Mouse (Mus musculus): Measurements from ENCODE around the gene Pacrg. TPM values are rescaled to one million over a fixed set of nuclear protein-coding genes. Genes with fewer than 3 reads are reported as not detected.

The Pacrg gene
- polyA plus RNA-seq, 1 experiment from 2014 or later = 1.2 TPM

GRCm38 (mm10) chr17:10449800-10450299, 390.3 kb downstream of the Pacrg start:
- Histone ChIP-seq H3K4me3 (ENCODE audit: control insufficient read depth in 1 of 2, insufficient read depth in 1 of 2, low read depth in 1 of 2, low read length in 2 of 2) (no peak overlapping the region), H3K4me1 (ENCODE audit: control insufficient read depth in 2 of 2, insufficient read depth in 2 of 2, low read length in 2 of 2) (peaks cover 33 to 46% of the 10 kb centered on the region in 2 experiments), H3K9me3 (ENCODE audit: control insufficient read depth, low read length) (no peaks in the 10 kb centered on the region), H3K27ac (replicated peaks in 1 of 2; ENCODE audit: control insufficient read depth in 1 of 2, insufficient read depth in 1 of 2, low read depth in 2 of 2, low read length in 2 of 2) (peak overlapping the region; percentile 60 to 87), H3K9ac (ENCODE audit: low read length) (peak overlapping the region; percentile 48), H3K4me2 (ENCODE audit: low read length) (peak overlapping the region; percentile 21), H3K27me3 (ENCODE audit: control insufficient read depth, insufficient read depth, low read length) (no peaks in the 10 kb centered on the region), H3K36me3 (ENCODE audit: control insufficient read depth, insufficient read depth, low read length) (no peaks in the 10 kb centered on the region)
- peak; percentile 58; the same call in 1 of the 2 replicates for ATAC-seq (ENCODE audit: insufficient number of reproducible peaks, insufficient read depth, low FRiP score, low read depth)
- WGBS = 35% methylated on average over 14 of the region's 14 CpGs

GRCm38 (mm10) chr17:10448417-10448816, 391.7 kb downstream of the Pacrg start:
- 50% methylated on average over 5 of the region's 5 CpGs for WGBS
- Histone ChIP-seq H3K9me3 (ENCODE audit: control insufficient read depth, low read length) (no peaks in the 10 kb centered on the region), H3K9ac (ENCODE audit: low read length) (no peak overlapping the region), H3K4me1 (ENCODE audit: control insufficient read depth in 2 of 2, insufficient read depth in 2 of 2, low read length in 2 of 2) (peaks cover 33 to 46% of the 10 kb centered on the region in 2 experiments), H3K4me2 (ENCODE audit: low read length) (no peak overlapping the region), H3K27ac (replicated peaks in 1 of 2; ENCODE audit: control insufficient read depth in 1 of 2, insufficient read depth in 1 of 2, low read depth in 2 of 2, low read length in 2 of 2) (peak overlapping the region in 1 of 2 experiments; percentile 87; a peak in 1 of 4 replicates), H3K27me3 (ENCODE audit: control insufficient read depth, insufficient read depth, low read length) (no peaks in the 10 kb centered on the region), H3K36me3 (ENCODE audit: control insufficient read depth, insufficient read depth, low read length) (no peaks in the 10 kb centered on the region), H3K4me3 (ENCODE audit: control insufficient read depth in 1 of 2, insufficient read depth in 1 of 2, low read depth in 1 of 2, low read length in 2 of 2) (no peak overlapping the region)
- ATAC-seq (ENCODE audit: insufficient number of reproducible peaks, insufficient read depth, low FRiP score, low read depth) = no peak

- WGBS = 50% methylated on average over 16 of the region's 16 CpGs
- H3K27ac ChIP-seq (replicated peaks in 1 of 2; ENCODE audit: control insufficient read depth in 1 of 2, insufficient read depth in 1 of 2, low read depth in 2 of 2, low read length in 2 of 2) = no peak overlapping the region
- ATAC-seq (ENCODE audit: insufficient number of reproducible peaks, insufficient read depth, low FRiP score, low read depth) = no peak
- H3K9ac ChIP-seq (ENCODE audit: low read length) = 0 out of 2 replicates have a peak overlapping the region, but pooled peaks have one; percentile 5
- H3K27me3 ChIP-seq (ENCODE audit: control insufficient read depth, insufficient read depth, low read length) = no peaks in the 10 kb centered on the region
- no peaks in the 10 kb centered on the region for H3K36me3 ChIP-seq (ENCODE audit: control insufficient read depth, insufficient read depth, low read length)
- H3K4me3 ChIP-seq (ENCODE audit: control insufficient read depth in 1 of 2, insufficient read depth in 1 of 2, low read depth in 1 of 2, low read length in 2 of 2) = no peak overlapping the region
- H3K4me2 ChIP-seq (ENCODE audit: low read length) = no peak overlapping the region
- no peaks in the 10 kb centered on the region for H3K9me3 ChIP-seq (ENCODE audit: control insufficient read depth, low read length)
- peaks cover 9% of the 10 kb centered on the region in 2 experiments for H3K4me1 ChIP-seq (ENCODE audit: control insufficient read depth in 2 of 2, insufficient read depth in 2 of 2, low read length in 2 of 2)
Measured at GRCm38 (mm10) chr17:10441501-10442111, 398.5 kb downstream of the Pacrg start.

GRCm38 (mm10) chr17:10440961-10441360, 399.1 kb downstream of the Pacrg start:
- WGBS = 84% methylated on average over 3 of the region's 3 CpGs
- no peak for ATAC-seq (ENCODE audit: insufficient number of reproducible peaks, insufficient read depth, low FRiP score, low read depth)
- H3K4me2 ChIP-seq (ENCODE audit: low read length) = no peak overlapping the region
- H3K27me3 ChIP-seq (ENCODE audit: control insufficient read depth, insufficient read depth, low read length) = no peaks in the 10 kb centered on the region
- H3K36me3 ChIP-seq (ENCODE audit: control insufficient read depth, insufficient read depth, low read length) = no peaks in the 10 kb centered on the region
- no peak overlapping the region for H3K9ac ChIP-seq (ENCODE audit: low read length)
- no peaks in the 10 kb centered on the region for H3K9me3 ChIP-seq (ENCODE audit: control insufficient read depth, low read length)
- H3K4me1 ChIP-seq (ENCODE audit: control insufficient read depth in 2 of 2, insufficient read depth in 2 of 2, low read length in 2 of 2) = peaks cover 9% of the 10 kb centered on the region in 2 experiments
- no peak overlapping the region for H3K4me3 ChIP-seq (ENCODE audit: control insufficient read depth in 1 of 2, insufficient read depth in 1 of 2, low read depth in 1 of 2, low read length in 2 of 2)
- no peak overlapping the region for H3K27ac ChIP-seq (replicated peaks in 1 of 2; ENCODE audit: control insufficient read depth in 1 of 2, insufficient read depth in 1 of 2, low read depth in 2 of 2, low read length in 2 of 2)

- Histone ChIP-seq H3K4me3 (ENCODE audit: control insufficient read depth in 1 of 2, insufficient read depth in 1 of 2, low read depth in 1 of 2, low read length in 2 of 2) (no peak overlapping the region), H3K4me2 (ENCODE audit: low read length) (no peak overlapping the region), H3K27me3 (ENCODE audit: control insufficient read depth, insufficient read depth, low read length) (no peaks in the 10 kb centered on the region), H3K36me3 (ENCODE audit: control insufficient read depth, insufficient read depth, low read length) (no peaks in the 10 kb centered on the region), H3K9me3 (ENCODE audit: control insufficient read depth, low read length) (no peaks in the 10 kb centered on the region), H3K4me1 (ENCODE audit: control insufficient read depth in 2 of 2, insufficient read depth in 2 of 2, low read length in 2 of 2) (peaks cover 9 to 15% of the 10 kb centered on the region in 2 experiments), H3K27ac (replicated peaks in 1 of 2; ENCODE audit: control insufficient read depth in 1 of 2, insufficient read depth in 1 of 2, low read depth in 2 of 2, low read length in 2 of 2) (no peak overlapping the region), H3K9ac (ENCODE audit: low read length) (no peak overlapping the region)
- WGBS = 83% methylated on average over 8 of the region's 8 CpGs
- no peak for ATAC-seq (ENCODE audit: insufficient number of reproducible peaks, insufficient read depth, low FRiP score, low read depth)
Measured at GRCm38 (mm10) chr17:10439815-10440214, 400.3 kb downstream of the Pacrg start.

- Histone ChIP-seq H3K27me3 (ENCODE audit: control insufficient read depth, insufficient read depth, low read length) (no peaks in the 10 kb centered on the region), H3K9ac (ENCODE audit: low read length) (no peak overlapping the region), H3K4me2 (ENCODE audit: low read length) (no peak overlapping the region), H3K4me1 (ENCODE audit: control insufficient read depth in 2 of 2, insufficient read depth in 2 of 2, low read length in 2 of 2) (peaks cover 4 to 8% of the 10 kb centered on the region in 2 experiments; a peak in 3 of 4 replicates), H3K27ac (replicated peaks in 1 of 2; ENCODE audit: control insufficient read depth in 1 of 2, insufficient read depth in 1 of 2, low read depth in 2 of 2, low read length in 2 of 2) (no peak overlapping the region), H3K4me3 (ENCODE audit: control insufficient read depth in 1 of 2, insufficient read depth in 1 of 2, low read depth in 1 of 2, low read length in 2 of 2) (no peak overlapping the region), H3K36me3 (ENCODE audit: control insufficient read depth, insufficient read depth, low read length) (no peaks in the 10 kb centered on the region), H3K9me3 (ENCODE audit: control insufficient read depth, low read length) (no peaks in the 10 kb centered on the region)
- ATAC-seq (ENCODE audit: insufficient number of reproducible peaks, insufficient read depth, low FRiP score, low read depth) = no peak
- 40% methylated on average over 1 of the region's 1 CpGs for WGBS
Measured at GRCm38 (mm10) chr17:10434867-10435266, 405.2 kb downstream of the Pacrg start.

GRCm38 (mm10) chr17:10432525-10433180, 407.5 kb downstream of the Pacrg start:
- 89% methylated on average over 7 of the region's 7 CpGs for WGBS

More at GRCm38 (mm10) chr17:10432525-10433180, 407.5 kb downstream of the Pacrg start:
- Histone ChIP-seq H3K9me3 (ENCODE audit: control insufficient read depth, low read length) (no peaks in the 10 kb centered on the region), H3K4me2 (ENCODE audit: low read length) (no peak overlapping the region), H3K4me1 (ENCODE audit: control insufficient read depth in 2 of 2, insufficient read depth in 2 of 2, low read length in 2 of 2) (peaks cover 4 to 8% of the 10 kb centered on the region in 2 experiments; a peak in 3 of 4 replicates), H3K27ac (replicated peaks in 1 of 2; ENCODE audit: control insufficient read depth in 1 of 2, insufficient read depth in 1 of 2, low read depth in 2 of 2, low read length in 2 of 2) (no peak overlapping the region), H3K4me3 (ENCODE audit: control insufficient read depth in 1 of 2, insufficient read depth in 1 of 2, low read depth in 1 of 2, low read length in 2 of 2) (no peak overlapping the region), H3K27me3 (ENCODE audit: control insufficient read depth, insufficient read depth, low read length) (no peaks in the 10 kb centered on the region), H3K36me3 (ENCODE audit: control insufficient read depth, insufficient read depth, low read length) (no peaks in the 10 kb centered on the region), H3K9ac (ENCODE audit: low read length) (no peak overlapping the region)
- no peak for ATAC-seq (ENCODE audit: insufficient number of reproducible peaks, insufficient read depth, low FRiP score, low read depth)

All from heart, embryonic 14.5 days (tissue).